Mouse (Mus musculus) midbrain, embryonic 16.5 days (tissue): Measurements from ENCODE around the gene Tars2. TPM values are rescaled to one million over a fixed set of nuclear protein-coding genes. Genes with fewer than 3 reads are reported as not detected.
A peak's percentile ranks its signal among the peaks of the same experiment; 100 is the strongest.

Experiments used
- ATAC-seq: fragments of 200-750 bp; cut with Nextera tagmentation; 2 replicates; pipeline ENCODE4 v1.8.0; 2017; ENCODE audit warnings: moderate TSS enrichment
- H3K27ac ChIP-seq: fragments of 300-500 bp; sonication (generic); 2 replicates; pipeline ENCODE4 v1.5.1; 2014; ENCODE audit warnings: mild to moderate bottlenecking, low read length, mixed read lengths
- H3K27me3 ChIP-seq: fragments of 300-500 bp; sonication (generic); 2 replicates; pipeline ENCODE4 v1.6.1; 2014; ENCODE audit warnings: low read depth, low read length, mixed read lengths; ENCODE audit not compliant: control insufficient read depth, insufficient read depth
- H3K36me3 ChIP-seq: fragments of 300-500 bp; sonication (generic); 2 replicates; pipeline ENCODE4 v1.6.1; 2014; ENCODE audit warnings: mild to moderate bottlenecking, low read length, moderate library complexity, mixed read lengths; ENCODE audit not compliant: control insufficient read depth, insufficient read depth
- H3K4me1 ChIP-seq: fragments of 300-500 bp; sonication (generic); 2 replicates; pipeline ENCODE4 v1.6.1; 2014; ENCODE audit warnings: mild to moderate bottlenecking, low read length, mixed read lengths; ENCODE audit not compliant: control insufficient read depth, insufficient read depth
- H3K4me2 ChIP-seq: fragments of 300-500 bp; sonication (generic); 2 replicates; pipeline ENCODE4 v1.6.1; 2014; ENCODE audit warnings: mild to moderate bottlenecking, low read length, mixed read lengths
- H3K4me3 ChIP-seq: fragments of 300-500 bp; sonication (generic); 2 replicates; pipeline ENCODE4 v1.5.1; 2014; ENCODE audit warnings: low read depth, mild to moderate bottlenecking, low read length, moderate library complexity, mixed read lengths
- H3K9ac ChIP-seq: fragments of 300-500 bp; sonication (generic); 2 replicates; pipeline ENCODE4 v1.6.1; 2014; ENCODE audit warnings: low read depth, low read length, mixed read lengths
- H3K9me3 ChIP-seq: fragments of 300-500 bp; sonication (generic); replicated peaks from 2 replicates; pipeline ENCODE4 v1.6.1; 2014; ENCODE audit warnings: mild to moderate bottlenecking, low read length, mixed read lengths; ENCODE audit not compliant: control insufficient read depth, poor library complexity, severe bottlenecking
- WGBS: fragments of 180-500 bp; shearing (Covaris S2); extraction: QIAGEN DNeasy Blood & Tissue Kit; methylation state at CpG from one replicate; pipeline ENCODE4 v1.1.7; 2014; 5-methylcytosine and 5-hydroxymethylcytosine counted together
- polyA plus RNA-seq: library from polyadenylated mRNA; unstranded; fragments of >200 nt; fragmentation: Nextera tagmentation; extraction: Ambion mirVana; gene quantifications from 2 replicates; pipeline ENCODE4 v1.2.1, GENCODE M21; 2015

Tars2 gene
- polyA plus RNA-seq, 1 experiment from 2014 or later, result 54.1 TPM

DNA sequence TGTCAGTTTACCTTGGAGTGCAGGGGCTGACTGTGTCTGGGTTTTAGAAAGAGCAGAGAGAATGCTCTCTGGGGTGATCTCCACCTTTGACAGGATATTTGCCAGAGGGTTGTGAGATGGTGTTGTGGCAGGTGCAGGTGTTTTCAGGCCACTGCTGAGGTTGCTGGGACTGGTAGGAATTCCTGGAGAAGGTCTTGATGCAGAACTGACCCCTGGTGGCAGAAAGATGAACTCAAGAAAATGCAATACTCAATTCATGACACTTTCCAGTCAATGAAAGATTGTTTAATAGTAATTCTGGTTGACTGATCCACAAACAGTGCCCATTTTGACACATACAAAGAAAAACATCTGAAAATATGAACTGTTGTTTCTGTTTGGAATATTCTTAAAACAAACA is 12.0 kb upstream of the Tars2 start:
- Histone ChIP-seq H3K4me1 (no peaks in the 10 kb centered on the region), H3K27ac (no peak overlapping the region), H3K9me3 (no peaks in the 10 kb centered on the region), H3K27me3 (no peaks in the 10 kb centered on the region), H3K36me3 (peaks cover 20% of the 10 kb centered on the region), H3K4me2 (no peak overlapping the region), H3K4me3 (no peak overlapping the region), H3K9ac (no peak overlapping the region)
- ATAC-seq, result no peak

DNA sequence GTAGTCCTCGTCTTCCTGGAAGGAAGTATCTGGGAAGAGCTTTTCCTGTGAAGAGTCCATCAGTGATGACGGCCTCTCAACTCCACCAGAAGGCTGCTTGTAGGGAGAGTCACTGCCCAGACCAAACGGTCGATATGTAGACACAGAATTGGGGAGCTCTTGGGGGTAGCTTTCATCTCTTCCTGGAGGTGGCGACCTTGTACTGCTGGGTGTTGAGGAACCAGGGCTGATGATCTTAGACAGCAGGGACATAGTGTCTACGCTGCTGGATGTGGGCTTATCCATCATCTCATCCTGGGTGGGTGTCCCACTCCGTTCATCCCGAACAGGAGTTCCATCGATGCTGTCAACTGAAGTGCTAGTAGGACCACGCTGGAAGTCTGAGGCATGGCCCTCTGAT is 5.5 kb upstream of the Tars2 start:
- no peak overlapping the region for H3K27ac ChIP-seq
- no peaks in the 10 kb centered on the region for H3K27me3 ChIP-seq
- no peak for ATAC-seq
- H3K9me3 ChIP-seq, result no peaks in the 10 kb centered on the region
- H3K4me2 ChIP-seq, result no peak overlapping the region
- peaks cover 14% of the 10 kb centered on the region for H3K36me3 ChIP-seq
- H3K4me1 ChIP-seq, result no peaks in the 10 kb centered on the region
- no peak overlapping the region for H3K9ac ChIP-seq
- WGBS, result 93% methylated on average over 10 of the region's 10 CpGs
- no peak overlapping the region for H3K4me3 ChIP-seq

- H3K27ac ChIP-seq, result no peak overlapping the region
- no peak overlapping the region for H3K4me2 ChIP-seq
- no peaks in the 10 kb centered on the region for H3K4me1 ChIP-seq
- H3K9me3 ChIP-seq, result no peaks in the 10 kb centered on the region
- H3K36me3 ChIP-seq, result peaks cover 14% of the 10 kb centered on the region
- H3K4me3 ChIP-seq, result no peak overlapping the region
- no peaks in the 10 kb centered on the region for H3K27me3 ChIP-seq
- no peak overlapping the region for H3K9ac ChIP-seq
- WGBS, result 73% methylated on average over 10 of the region's 10 CpGs
- no peak for ATAC-seq
These were observed 3.8 kb upstream of the Tars2 start for GRCm38 (mm10) chr3:95763811-95764210.

DNA sequence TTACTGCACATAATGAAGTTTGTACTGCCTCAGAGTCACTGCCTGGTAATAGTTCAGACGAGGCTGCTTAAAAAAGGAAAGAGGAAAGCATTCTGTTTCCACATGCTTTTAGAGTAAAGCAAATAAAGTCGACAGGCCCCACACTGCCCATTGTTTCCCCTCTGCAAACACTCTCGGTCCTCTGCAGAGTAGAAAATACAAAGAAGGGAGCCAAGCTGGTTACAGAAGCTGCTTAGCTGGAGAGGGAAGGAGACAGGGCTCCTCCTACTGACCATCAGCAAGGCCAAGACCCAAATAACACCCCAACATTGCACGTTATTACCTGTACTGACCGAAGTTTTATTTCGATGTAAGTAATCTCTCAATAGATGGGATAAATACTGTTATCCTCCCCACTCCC is 3.0 kb upstream of the Tars2 start:
- ATAC-seq, result no peak
- no peak overlapping the region for H3K27ac ChIP-seq
- 44% methylated on average over 6 of the region's 6 CpGs for WGBS
- H3K9me3 ChIP-seq, result no peaks in the 10 kb centered on the region
- no peak overlapping the region for H3K4me3 ChIP-seq
- H3K36me3 ChIP-seq, result peaks cover 14% of the 10 kb centered on the region
- no peaks in the 10 kb centered on the region for H3K4me1 ChIP-seq
- no peak overlapping the region for H3K4me2 ChIP-seq
- H3K27me3 ChIP-seq, result no peaks in the 10 kb centered on the region
- H3K9ac ChIP-seq, result no peak overlapping the region

GRCm38 (mm10) chr3:95761771-95762170 is 1.8 kb upstream of the Tars2 start:
- Histone ChIP-seq H3K27ac (no peak overlapping the region), H3K9ac (no peak overlapping the region), H3K4me3 (no peak overlapping the region), H3K27me3 (no peaks in the 10 kb centered on the region), H3K9me3 (no peaks in the 10 kb centered on the region), H3K4me2 (no peak overlapping the region), H3K4me1 (no peaks in the 10 kb centered on the region), H3K36me3 (peaks cover 14% of the 10 kb centered on the region)
- ATAC-seq, result no peak
- WGBS, result 64% methylated on average over 4 of the region's 4 CpGs

GRCm38 (mm10) chr3:95760656-95761055 is 650 bp upstream of the Tars2 start:
- Histone ChIP-seq H3K4me3 (no peak overlapping the region), H3K9ac (no peak overlapping the region), H3K36me3 (peaks cover 10% of the 10 kb centered on the region), H3K4me2 (no peak overlapping the region), H3K4me1 (no peaks in the 10 kb centered on the region), H3K27me3 (no peaks in the 10 kb centered on the region), H3K9me3 (no peaks in the 10 kb centered on the region), H3K27ac (no peak overlapping the region)
- ATAC-seq, result no peak

GRCm38 (mm10) chr3:95758467-95759218 is 1.4 kb downstream of the Tars2 start:
- H3K4me1 ChIP-seq, result peaks cover 4% of the 10 kb centered on the region
- H3K27ac ChIP-seq, result no peak overlapping the region
- H3K4me2 ChIP-seq, result no peak overlapping the region
- WGBS, result 56% methylated on average over 9 of the region's 9 CpGs
- 0 out of 2 replicates have a peak, but pooled peaks cover 2% of the 10 kb centered on the region for H3K36me3 ChIP-seq
- H3K9ac ChIP-seq, result no peak overlapping the region
- no peaks in the 10 kb centered on the region for H3K9me3 ChIP-seq
- no peak for ATAC-seq
- no peak overlapping the region for H3K4me3 ChIP-seq
- no peaks in the 10 kb centered on the region for H3K27me3 ChIP-seq

GRCm38 (mm10) chr3:95756808-95757207 is 3.2 kb downstream of the Tars2 start:
- Histone ChIP-seq H3K27me3 (no peaks in the 10 kb centered on the region), H3K4me1 (peaks cover 5% of the 10 kb centered on the region), H3K4me3 (no peak overlapping the region), H3K27ac (no peak overlapping the region), H3K9me3 (no peaks in the 10 kb centered on the region), H3K36me3 (no peaks in the 10 kb centered on the region), H3K4me2 (no peak overlapping the region), H3K9ac (no peak overlapping the region)
- WGBS, result 89% methylated on average over 2 of the region's 2 CpGs
- no peak for ATAC-seq

- H3K27me3 ChIP-seq, result no peaks in the 10 kb centered on the region
- peak; percentile 99 for ATAC-seq
- no peaks in the 10 kb centered on the region for H3K9me3 ChIP-seq
- H3K36me3 ChIP-seq, result 0 out of 2 replicates have a peak, but pooled peaks cover 2% of the 10 kb centered on the region
- peak overlapping the region; percentile 70 for H3K4me2 ChIP-seq
- H3K4me1 ChIP-seq, result peaks cover 5% of the 10 kb centered on the region
- H3K4me3 ChIP-seq, result peak overlapping the region; percentile 50
- WGBS, result under 1% methylated on average over 30 of the region's 30 CpGs
- H3K9ac ChIP-seq, result peak overlapping the region; percentile 58
- H3K27ac ChIP-seq, result peak overlapping the region; percentile 47; the same call in 1 of the 2 replicates
These were observed 5.4 kb downstream of the Tars2 start for GRCm38 (mm10) chr3:95754345-95755206.
